Mouse (Mus musculus) neural tube, embryonic 12.5 days (tissue): ENCODE data around the gene Tspan3. TPM values are rescaled to one million over a fixed set of nuclear protein-coding genes. Genes with fewer than 3 reads are reported as not detected.

Experiments
- ATAC-seq: fragments of 200-750 bp; cut with Nextera tagmentation; 2 replicates; pipeline ENCODE4 v1.8.0; 2017; ENCODE audit warnings: low read depth, mild to moderate bottlenecking, moderate TSS enrichment, moderate library complexity; ENCODE audit not compliant: low FRiP score
- H3K27ac ChIP-seq: fragments of 300-500 bp; sonication (generic); 2 replicates; pipeline ENCODE4 v1.5.1; 2016
- H3K27me3 ChIP-seq: fragments of 300-500 bp; sonication (generic); replicated peaks from 2 replicates; pipeline ENCODE4 v1.6.1; 2016; ENCODE audit warnings: mild to moderate bottlenecking
- H3K36me3 ChIP-seq: fragments of 300-500 bp; sonication (generic); 2 replicates; pipeline ENCODE4 v1.6.1; 2016; ENCODE audit warnings: mild to moderate bottlenecking
- H3K4me1 ChIP-seq: fragments of 300-500 bp; sonication (generic); 2 replicates; pipeline ENCODE4 v1.6.1; 2016
- H3K4me2 ChIP-seq: fragments of 300-500 bp; sonication (generic); replicated peaks from 2 replicates; pipeline ENCODE4 v1.6.1; 2016; ENCODE audit warnings: mild to moderate bottlenecking
- H3K4me3 ChIP-seq: fragments of 300-500 bp; sonication (generic); 2 replicates; pipeline ENCODE4 v1.5.1; 2016
- H3K9ac ChIP-seq: fragments of 300-500 bp; sonication (generic); 2 replicates; pipeline ENCODE4 v1.6.1; 2016; ENCODE audit warnings: mild to moderate bottlenecking
- H3K9me3 ChIP-seq: fragments of 300-500 bp; sonication (generic); 2 replicates; pipeline ENCODE4 v1.6.1; 2016; ENCODE audit warnings: mild to moderate bottlenecking
- WGBS: fragments of 180-500 bp; shearing (Covaris S2); methylation state at CpG from one replicate; pipeline ENCODE4 v1.1.7; 2016; 5-methylcytosine and 5-hydroxymethylcytosine counted together
- polyA plus RNA-seq: library from polyadenylated mRNA; unstranded; fragments of >200 nt; fragmentation: Nextera tagmentation; extraction: Ambion mirVana; gene quantifications from 2 replicates; pipeline ENCODE4 v1.2.1, GENCODE M21; 2016

Gene Tspan3
- polyA plus RNA-seq, 1 experiment from 2014 or later: 514 TPM

DNA sequence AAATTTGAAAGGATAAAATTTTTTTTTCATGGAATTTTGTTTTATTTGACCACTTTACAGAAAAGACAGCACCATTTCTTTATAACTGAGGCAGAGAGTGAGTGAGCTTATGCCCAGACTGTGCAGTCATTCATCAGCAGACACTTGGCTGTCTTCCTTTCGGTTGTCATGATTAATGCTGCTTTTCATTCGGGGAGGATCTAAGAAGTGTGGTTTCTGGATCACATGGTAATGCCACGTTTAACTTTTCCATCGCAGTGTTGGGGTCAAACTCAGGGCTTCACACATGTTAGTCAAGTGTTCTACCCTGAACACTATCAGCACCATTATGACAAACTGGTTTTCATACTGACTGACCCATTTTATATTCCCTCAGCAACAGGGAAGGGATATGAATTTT lies 64.3 kb downstream of the Tspan3 start:
- no peaks in the 10 kb centered on the region for H3K27me3 ChIP-seq
- no peaks in the 10 kb centered on the region for H3K36me3 ChIP-seq
- no peak overlapping the region for H3K4me3 ChIP-seq
- no peaks in the 10 kb centered on the region for H3K9me3 ChIP-seq
- H3K4me1 ChIP-seq: no peaks in the 10 kb centered on the region
- no peak for ATAC-seq
- H3K9ac ChIP-seq: no peak overlapping the region
- no peak overlapping the region for H3K4me2 ChIP-seq
- H3K27ac ChIP-seq: no peak overlapping the region
- WGBS: 38% methylated on average over 4 of the region's 4 CpGs

DNA sequence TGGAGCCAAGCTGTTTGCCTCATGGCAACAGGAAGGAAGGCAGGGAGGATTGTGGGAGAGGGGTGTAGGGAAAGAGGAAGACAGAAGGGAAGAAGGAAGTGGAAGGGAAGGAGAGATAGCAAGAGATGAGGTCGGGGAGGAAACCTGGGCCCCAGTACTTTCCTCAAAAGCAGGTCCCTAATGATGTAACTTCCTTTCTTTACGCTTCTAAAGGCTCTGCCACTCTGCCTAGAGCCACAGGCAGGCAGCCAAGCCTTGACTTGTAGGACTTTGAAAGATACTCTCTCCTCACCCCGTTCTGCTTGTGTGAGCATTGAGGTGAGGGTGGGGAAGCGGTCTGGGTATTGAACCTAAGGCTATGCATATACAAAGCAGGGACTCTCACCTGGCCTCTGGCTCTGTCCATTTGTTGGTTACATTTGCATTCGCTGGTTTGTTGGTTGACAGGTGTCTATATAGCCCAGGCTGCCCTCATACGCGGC lies 65.2 kb downstream of the Tspan3 start:
- H3K4me2 ChIP-seq: no peak overlapping the region
- WGBS: 90% methylated on average over 7 of the region's 7 CpGs
- ATAC-seq: no peak
- H3K4me1 ChIP-seq: no peaks in the 10 kb centered on the region
- H3K27me3 ChIP-seq: no peaks in the 10 kb centered on the region
- no peak overlapping the region for H3K4me3 ChIP-seq
- no peak overlapping the region for H3K27ac ChIP-seq
- no peaks in the 10 kb centered on the region for H3K36me3 ChIP-seq
- no peaks in the 10 kb centered on the region for H3K9me3 ChIP-seq
- no peak overlapping the region for H3K9ac ChIP-seq

DNA sequence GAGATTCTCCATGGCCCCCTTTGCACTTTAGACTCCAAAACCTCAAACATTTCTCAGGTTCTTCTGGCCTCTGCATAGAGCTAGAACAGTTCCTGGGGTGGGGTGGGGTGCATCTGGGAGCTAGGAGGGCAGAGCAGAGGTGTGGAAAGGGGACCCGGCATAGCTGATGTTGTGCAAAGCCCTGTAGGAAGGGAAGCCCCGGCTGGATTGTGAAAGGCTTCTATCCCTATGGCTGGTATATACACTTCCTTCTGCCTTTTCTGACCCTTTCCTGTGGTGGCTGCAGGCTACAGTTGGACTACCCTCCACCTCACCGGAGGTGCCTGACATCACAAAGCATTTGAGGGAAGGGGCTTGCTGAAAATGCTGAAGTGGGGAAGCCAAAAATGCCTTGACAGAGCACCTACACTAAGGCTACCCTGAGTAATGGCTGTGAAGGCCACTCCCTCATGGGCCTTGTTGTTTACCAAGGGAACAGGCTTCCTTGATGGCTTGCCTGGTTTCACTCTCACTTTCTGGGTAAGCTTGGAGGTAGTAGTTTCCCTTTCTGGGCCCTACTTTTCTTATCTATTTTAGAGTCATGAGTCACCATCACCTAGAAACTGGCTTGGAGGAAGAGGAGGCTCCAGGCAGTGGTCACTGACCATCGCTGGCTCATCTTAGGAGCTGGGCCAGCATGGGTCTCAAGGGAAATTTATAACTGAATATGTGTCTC lies 67.5 kb downstream of the Tspan3 start:
- Histone ChIP-seq H3K4me2 (no peak overlapping the region), H3K9ac (no peak overlapping the region), H3K9me3 (no peaks in the 10 kb centered on the region), H3K4me3 (no peak overlapping the region), H3K27me3 (no peaks in the 10 kb centered on the region), H3K36me3 (no peaks in the 10 kb centered on the region), H3K4me1 (no peaks in the 10 kb centered on the region), H3K27ac (no peak overlapping the region)
- ATAC-seq: no peak
- 91% methylated on average over 4 of the region's 4 CpGs for WGBS

DNA sequence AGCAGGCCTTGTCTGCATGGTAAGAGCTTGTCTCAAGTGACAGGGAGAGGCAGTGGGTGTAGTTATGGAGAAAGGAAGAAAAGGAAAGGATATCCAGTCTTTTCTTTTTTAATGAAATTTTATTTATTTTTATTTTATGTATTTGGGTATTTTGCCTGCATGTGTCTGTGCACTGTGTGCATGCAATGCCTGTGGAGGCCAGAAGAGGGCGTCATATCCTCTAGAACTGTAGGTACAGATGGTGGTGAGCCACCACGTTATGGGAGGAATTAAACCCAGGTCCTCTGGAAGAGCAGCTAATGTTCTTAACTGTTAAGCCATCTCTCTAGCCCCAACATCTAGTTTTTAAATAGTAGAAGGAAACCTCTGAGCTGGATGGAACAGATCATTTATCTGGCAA lies 73.2 kb downstream of the Tspan3 start:
- Histone ChIP-seq H3K27me3 (no peaks in the 10 kb centered on the region), H3K27ac (no peak overlapping the region), H3K4me3 (no peak overlapping the region), H3K36me3 (no peaks in the 10 kb centered on the region), H3K4me2 (no peak overlapping the region), H3K9me3 (no peaks in the 10 kb centered on the region), H3K9ac (no peak overlapping the region), H3K4me1 (peaks cover 9% of the 10 kb centered on the region; the same call in 1 of the 2 replicates)
- ATAC-seq: no peak
- WGBS: 54% methylated on average over 2 of the region's 2 CpGs

DNA sequence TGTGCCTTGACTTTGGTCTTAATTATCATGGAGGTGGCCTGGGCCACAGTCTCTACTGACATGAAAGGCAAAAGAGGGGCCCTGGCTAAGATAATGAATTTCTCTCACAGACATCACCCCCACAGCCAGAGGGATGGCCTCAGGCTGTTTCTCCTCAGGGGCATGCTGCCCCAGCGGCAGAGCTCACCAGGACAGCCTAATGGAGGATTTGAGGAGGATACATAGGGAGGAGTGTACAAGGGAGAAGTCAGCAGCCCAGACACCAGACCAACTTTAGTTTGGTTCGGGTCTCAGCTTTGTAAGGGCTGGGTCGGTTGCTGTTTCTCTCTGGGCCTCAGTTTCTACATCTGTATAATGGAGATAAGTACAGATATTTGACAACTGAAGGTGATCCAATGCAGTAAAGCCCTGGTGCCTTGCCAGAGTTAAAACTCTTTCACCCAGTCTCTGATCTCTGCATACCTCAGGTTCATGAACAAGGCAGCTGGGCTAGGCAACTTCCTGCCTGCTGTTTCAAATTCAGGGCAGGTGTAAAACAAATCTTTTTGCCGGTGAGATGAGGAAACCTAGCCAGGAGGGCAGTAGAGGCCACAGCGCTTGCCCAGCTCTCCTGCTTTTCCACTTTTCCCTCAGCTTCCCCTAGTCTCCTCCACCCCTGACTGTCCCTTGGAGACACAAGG lies 74.6 kb downstream of the Tspan3 start:
- no peak overlapping the region for H3K27ac ChIP-seq
- H3K9ac ChIP-seq: no peak overlapping the region
- 77% methylated on average over 5 of the region's 5 CpGs for WGBS
- no peaks in the 10 kb centered on the region for H3K27me3 ChIP-seq
- no peaks in the 10 kb centered on the region for H3K9me3 ChIP-seq
- no peak overlapping the region for H3K4me3 ChIP-seq
- peaks cover 9% of the 10 kb centered on the region; the same call in 1 of the 2 replicates for H3K4me1 ChIP-seq
- H3K4me2 ChIP-seq: no peak overlapping the region
- ATAC-seq: no peak
- no peaks in the 10 kb centered on the region for H3K36me3 ChIP-seq

DNA sequence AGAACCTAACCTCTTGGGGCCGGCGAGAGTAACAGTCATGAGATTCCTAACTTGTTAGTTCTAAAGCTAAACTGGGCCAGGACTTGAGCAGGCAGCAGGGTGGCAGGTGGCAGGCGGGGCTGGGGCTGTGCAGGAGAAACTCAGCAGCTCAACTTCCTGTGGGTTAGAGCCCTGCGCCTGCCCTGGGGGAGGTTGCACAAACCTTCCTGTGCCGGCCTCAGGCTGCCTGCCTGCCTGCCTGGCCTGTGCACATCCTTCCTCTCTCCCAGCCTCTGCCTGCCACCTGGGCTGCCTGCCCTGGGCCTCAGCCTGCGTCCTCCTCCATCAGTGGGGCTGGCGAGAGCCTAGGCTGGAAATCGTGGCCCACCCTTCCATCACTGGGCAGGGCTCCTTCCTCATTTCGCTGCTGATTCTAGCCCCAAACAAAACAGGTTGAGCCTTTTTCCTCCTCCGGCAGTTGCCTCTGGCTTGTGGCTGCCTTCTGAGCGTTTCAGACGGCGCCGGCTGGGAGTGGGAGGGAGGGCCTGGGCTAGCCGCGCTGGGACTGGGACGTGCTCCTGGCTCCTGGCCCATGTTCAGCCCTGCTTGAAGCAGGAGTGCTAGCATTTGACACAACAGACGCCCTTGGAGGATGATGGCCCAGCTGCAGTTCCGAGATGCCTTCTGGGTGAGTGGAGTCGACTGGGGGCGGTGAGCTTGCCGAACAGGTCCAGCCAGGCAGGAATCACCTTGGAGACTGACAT lies 75.3 kb downstream of the Tspan3 start, which contains the start of gene Pstpip1:
TSS of gene Pstpip1 (plus strand) at position 185 of the 743 bp plus-strand sequence.
- ATAC-seq: peak; percentile 56; the same call in 1 of the 2 replicates
- WGBS: 47% methylated on average over 22 of the region's 22 CpGs

DNA sequence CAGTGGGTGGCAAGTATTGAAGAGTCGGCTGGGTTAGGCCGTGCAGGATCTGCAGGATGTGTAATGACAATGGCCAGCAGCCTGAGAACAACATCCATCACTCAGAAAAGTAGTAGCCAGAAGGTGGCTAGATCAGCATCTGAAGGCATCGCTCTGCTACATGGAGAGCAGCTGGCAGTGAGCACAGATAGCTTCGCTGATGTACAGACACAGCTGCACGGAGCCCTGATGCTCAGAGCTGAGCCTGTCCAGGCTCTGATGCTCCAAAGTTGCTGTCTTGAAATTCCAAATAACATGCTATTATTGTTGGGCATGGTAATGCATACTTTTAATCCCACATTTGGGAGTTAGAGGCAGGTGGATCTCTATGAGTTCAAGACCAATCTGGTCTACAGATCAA lies 78.8 kb downstream of the Tspan3 start:
- Histone ChIP-seq H3K27ac (no peak overlapping the region), H3K27me3 (no peaks in the 10 kb centered on the region), H3K4me2 (no peak overlapping the region), H3K9me3 (no peaks in the 10 kb centered on the region), H3K4me1 (peaks cover 9% of the 10 kb centered on the region; the same call in 1 of the 2 replicates), H3K36me3 (no peaks in the 10 kb centered on the region), H3K9ac (no peak overlapping the region), H3K4me3 (no peak overlapping the region)
- WGBS: 90% methylated on average over 5 of the region's 5 CpGs
- ATAC-seq: no peak

More for the DNA sequence above, 75.3 kb downstream of the Tspan3 start, which contains the start of gene Pstpip1:
- H3K4me1 ChIP-seq: peaks cover 9% of the 10 kb centered on the region; the same call in 1 of the 2 replicates
- H3K27ac ChIP-seq: no peak within 1 kb of the TSS
- no peaks in the 10 kb centered on the region for H3K27me3 ChIP-seq
- H3K4me2 ChIP-seq: peak within 1 kb of the TSS; percentile 16; the same call in 1 of the 2 replicates
- H3K36me3 ChIP-seq: no peaks in the 10 kb centered on the region
- H3K4me3 ChIP-seq: no peak within 1 kb of the TSS
- no peak within 1 kb of the TSS for H3K9ac ChIP-seq
- no peaks in the 10 kb centered on the region for H3K9me3 ChIP-seq

Other genes with a start within 250 kb of the Tspan3 start
- 20.4 and 20.7 TPM in 2 replicates for gene Scaper, start 227.4 kb downstream of the Tspan3 start, polyA plus RNA-seq
- gene 4930563M21Rik, start 154.9 kb downstream of the Tspan3 start, polyA plus RNA-seq: not detected in 2 replicates
- gene Rcn2, start 123.6 kb downstream of the Tspan3 start, polyA plus RNA-seq: 308 and 317 TPM in 2 replicates
- gene Pstpip1, start 75.5 kb downstream of the Tspan3 start, polyA plus RNA-seq: 0.74 and 0.78 TPM in 2 replicates